Mouse (Mus musculus) adrenal gland, postnatal 36 days (tissue): ENCODE measurements around the gene Mtcl1. TPM values are rescaled to one million over a fixed set of nuclear protein-coding genes. Genes with fewer than 3 reads are reported as not detected.

ENCODE experiments used
- DNase-seq, 2 experiments: peaks; one replicate each; pipeline ENCODE4 v3.0.0; 2021; ENCODE audit warnings: mixed read lengths in 1 of 2
- total RNA-seq, 2 experiments: library from RNA; stranded (reverse); gene quantifications; 2 replicates each; pipeline ENCODE4 v1.2.3; 2021

Mtcl1 gene
- total RNA-seq, 2 experiments from 2014 or later = 5.6 to 12.9 TPM

DNA sequence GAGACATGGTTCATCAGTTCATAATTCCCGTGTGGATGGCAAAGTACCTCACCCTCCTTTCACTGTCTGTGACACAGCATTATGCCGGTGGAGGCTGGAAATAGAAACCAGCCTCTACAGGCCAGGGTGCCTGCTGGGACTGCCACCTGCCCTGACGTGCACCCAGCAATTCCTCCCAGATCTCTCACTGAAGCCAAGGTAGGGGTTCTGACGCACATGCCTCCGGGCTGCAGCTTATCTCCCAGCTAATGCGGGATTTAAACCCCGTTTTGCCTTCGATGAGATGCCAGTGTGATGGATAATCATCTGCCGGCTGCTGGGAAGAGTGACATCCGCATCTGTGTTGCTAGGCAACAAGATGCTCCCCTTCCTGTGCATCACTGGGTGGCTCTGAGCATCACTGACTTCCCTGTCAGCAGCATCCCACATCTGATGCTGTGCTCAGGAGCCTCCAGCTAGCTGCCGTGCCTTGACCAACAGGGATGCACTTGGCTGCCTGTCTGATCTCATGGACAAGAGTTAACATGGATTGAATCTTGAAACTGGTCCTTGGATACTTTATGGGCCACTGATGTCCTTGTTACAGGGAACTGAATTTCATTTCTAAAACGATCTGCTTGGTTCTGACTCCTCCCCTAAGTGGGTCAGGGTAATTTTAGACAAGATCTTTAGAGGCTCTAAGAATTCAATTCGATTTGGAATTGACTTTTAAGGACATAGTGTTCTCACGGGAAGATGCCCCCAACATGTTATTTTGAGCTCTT lies 123.9 kb downstream of the Mtcl1 start:
- no peak for DNase-seq

DNA sequence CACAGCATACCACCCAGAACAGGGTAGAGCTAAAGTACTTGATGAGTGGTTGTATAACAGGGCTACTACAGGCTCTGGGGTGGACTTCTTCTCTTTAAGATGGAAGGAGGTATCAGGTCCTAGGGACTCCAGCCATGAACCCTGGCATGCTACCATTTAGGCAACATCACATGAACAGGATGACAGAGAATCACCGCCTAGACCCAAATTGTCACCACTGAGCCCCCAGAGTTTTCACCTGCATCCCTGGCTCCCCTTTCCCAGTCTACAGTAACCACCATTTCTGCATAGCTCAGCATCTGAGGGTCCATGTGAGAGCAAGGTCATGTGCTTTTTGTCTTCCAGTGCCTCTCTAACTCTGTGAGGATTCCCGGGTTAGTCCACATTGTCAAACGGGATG lies 124.7 kb downstream of the Mtcl1 start:
- no peak for DNase-seq

GRCm38 (mm10) chr17:66322646-66323255 lies 126.8 kb downstream of the Mtcl1 start:
- peak; percentile 24 to 39 for DNase-seq

GRCm38 (mm10) chr17:66321933-66322332 lies 127.6 kb downstream of the Mtcl1 start:
- DNase-seq = no peak

DNA sequence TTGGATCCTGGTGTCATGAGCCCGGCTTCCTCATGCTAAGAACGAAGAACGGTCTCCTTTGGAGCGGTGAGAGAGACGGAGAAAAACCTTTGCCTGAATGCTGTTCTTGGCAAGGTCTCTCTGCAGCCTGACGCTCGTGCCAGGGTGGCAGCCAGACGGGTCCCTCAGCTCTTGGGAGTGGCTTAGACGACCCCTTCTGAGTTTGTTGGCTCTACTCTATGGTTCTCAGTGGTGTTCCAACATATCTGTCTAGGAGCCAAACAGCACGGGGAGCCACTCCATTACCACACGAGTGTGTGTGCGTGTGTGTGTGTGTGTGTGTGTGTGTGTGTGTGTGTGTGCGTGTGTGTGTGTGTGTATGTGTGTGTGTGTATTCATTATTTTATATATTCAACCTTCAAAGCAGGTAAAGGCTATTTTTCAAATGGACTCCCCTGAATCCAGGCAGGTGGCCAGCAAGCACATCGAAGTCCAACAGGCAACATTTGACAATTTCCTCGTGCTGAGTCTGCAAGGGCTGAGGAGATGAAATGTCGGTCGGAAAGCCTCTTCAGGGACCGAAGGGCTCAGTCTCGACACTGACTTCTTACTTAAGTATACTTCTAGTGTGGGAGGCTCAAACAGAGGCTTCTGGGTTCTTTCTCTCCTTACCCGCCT lies 128.7 kb downstream of the Mtcl1 start:
- no peak for DNase-seq

DNA sequence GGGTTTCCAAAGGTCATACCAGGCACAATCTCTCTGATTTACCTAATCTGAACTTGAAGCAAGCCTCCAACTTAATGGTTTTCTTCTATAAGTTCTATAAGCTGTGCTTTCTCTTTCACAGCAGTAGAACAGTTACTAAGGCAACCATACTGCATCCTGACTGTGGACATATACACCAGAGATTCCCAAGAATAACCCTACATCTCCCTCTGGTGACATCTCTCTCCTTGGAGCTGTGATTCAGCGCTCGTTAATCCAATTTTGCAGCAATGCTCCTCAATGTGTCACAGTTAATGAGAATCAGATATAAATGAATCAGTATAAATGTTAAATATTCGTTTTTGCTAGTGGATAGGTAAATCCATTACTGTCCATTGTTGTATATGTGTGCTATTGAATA lies 131.5 kb downstream of the Mtcl1 start:
- no peak for DNase-seq

DNA sequence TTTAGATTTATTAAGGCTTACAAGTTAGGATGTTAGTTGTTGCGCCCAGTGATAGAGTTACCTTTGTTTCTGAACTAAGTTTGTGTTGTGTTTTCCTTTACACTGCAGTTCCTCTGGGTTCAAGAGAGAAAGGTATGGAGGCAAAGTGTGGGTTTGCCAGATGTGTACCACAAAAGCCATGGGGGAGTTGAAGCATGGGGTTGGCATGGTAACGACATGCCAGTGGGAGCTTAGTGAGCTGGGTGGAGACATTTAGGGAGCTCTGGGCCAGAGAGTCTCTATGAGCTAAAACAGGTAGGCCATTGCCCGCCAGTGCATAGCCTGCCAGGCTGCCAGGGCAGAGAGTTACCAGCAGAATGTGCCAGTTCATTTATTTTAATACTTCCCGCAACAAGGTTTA lies 132.0 kb downstream of the Mtcl1 start:
- no peak for DNase-seq

DNA sequence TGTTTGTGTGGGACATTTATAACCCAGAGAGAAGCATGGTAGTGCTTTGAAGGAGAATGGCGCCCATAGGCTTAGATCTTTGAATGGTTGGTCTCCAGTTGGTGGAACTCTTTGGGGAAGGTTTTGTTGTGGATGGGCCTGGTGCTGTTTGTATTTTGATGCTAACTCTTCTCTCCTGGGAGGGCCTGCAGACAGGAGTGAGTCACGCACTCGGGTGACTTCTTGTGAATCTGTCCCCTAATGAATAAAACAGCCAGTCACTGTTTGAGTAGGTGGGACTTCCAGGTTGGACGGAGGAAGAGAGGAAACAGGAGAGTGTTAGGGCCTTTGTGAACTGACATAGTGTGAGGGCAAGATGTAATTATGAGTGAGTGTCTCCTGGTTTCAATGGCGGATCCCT lies 132.4 kb downstream of the Mtcl1 start:
- DNase-seq = no peak

DNA sequence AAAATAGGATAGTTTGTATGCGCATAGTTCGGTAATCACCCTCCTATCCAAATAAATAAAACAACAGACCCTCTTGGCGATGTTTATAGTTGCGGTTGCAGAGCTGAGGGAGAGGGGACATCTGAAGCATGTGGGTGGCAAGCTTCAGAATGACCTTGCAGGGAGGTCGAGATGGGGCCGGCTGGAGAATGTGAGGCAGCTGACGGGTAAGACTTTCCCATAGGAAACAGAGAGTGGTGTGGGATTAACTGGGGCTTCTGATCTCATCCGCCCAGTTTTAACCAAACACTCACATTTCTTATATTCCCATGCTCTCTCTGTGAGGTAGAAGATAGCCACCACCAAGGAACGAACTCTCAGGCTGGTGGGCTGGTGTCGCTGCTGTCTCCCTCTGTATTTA lies 134.1 kb downstream of the Mtcl1 start:
- no peak for DNase-seq

DNA sequence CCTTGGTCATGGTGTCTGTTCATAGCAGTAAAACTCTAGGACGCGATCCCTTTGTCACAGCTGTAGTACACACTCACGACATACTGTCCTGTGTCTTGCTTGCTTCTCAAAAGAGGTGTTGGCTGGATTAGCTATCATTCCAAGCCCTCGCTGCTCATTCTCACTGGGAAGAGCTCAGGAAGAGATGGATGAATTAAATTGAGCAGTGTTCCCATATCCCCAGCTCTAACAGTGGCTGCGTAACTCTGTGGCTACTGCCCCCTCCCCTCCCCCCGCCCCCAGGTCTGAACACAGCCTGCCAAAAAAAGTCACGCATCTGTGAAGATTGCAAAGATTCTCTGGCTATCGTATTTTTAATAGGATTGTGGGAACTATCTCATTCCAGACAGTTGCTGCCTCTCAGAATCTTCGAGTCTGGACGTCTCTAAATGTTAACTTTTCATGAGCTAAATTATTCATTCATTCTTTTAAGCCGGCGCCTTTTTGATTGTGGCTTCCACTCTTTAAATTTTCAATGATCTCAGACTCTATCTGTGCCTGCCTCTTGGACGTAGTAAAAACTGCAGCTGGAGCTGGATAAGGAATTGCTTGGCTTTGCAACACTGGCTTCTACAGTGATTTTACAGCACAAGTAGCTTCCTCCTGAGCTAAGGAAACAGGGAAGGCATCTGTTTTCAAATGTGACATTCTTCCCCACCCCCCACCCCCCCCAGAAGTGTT lies 134.8 kb downstream of the Mtcl1 start:
- no peak for DNase-seq

- DNase-seq = no peak
Measured at GRCm38 (mm10) chr17:66301906-66302305, 147.6 kb downstream of the Mtcl1 start.

DNA sequence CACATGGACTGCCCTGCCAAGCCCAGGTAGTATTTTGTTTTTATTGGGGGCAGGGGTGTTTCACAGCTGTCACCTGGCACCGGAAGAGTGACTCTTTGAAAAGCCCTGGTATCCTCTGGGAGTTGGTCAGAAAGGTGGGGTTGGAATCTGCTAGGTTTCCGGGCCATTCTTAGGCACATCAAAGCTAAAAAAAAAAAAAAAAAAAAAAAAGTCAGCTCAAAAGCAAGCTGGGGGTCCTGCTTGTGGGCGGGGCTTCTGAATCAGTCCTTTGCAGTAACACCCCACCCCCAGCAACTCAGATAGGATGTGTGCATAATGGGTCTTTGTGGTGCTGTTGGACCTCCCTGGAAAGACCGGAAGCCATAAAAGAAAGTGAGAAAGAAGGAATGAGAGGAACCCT lies 148.3 kb downstream of the Mtcl1 start:
- no peak for DNase-seq

DNA sequence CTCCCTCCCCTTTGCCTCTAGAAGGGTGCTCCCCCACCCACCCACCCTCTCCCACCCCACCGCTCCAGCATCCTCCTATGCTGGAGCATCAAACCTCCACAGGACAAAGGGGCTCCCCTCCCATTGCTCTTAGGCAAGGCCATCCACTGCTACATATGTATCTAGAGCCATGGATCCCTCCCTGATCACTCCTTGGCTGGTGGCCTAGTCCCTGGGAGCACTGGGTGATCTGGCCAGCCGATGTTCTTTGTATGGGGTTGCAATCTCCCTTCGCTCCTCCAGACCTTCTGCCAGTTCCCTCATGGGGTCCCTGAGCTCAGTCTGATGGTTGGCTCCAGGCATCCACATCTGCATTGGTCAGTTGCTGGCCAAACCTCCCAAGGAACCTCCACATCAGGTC lies 151.8 kb downstream of the Mtcl1 start:
- no peak for DNase-seq

GRCm38 (mm10) chr17:66293581-66293980 lies 156.0 kb downstream of the Mtcl1 start:
- no peak for DNase-seq

GRCm38 (mm10) chr17:66289894-66290293 lies 159.7 kb downstream of the Mtcl1 start:
- no peak for DNase-seq

Other genes with a start within 250 kb of the Mtcl1 start
- 10 to 100 TPM; 87.5 to 97.8 TPM for gene Rab12, start 70.0 kb upstream of the Mtcl1 start, total RNA-seq
- gene Themis3, start 144.9 kb upstream of the Mtcl1 start, total RNA-seq = not detected